Mouse (Mus musculus): Measurements from ENCODE around the gene Pip4p1. TPM values are rescaled to one million over a fixed set of nuclear protein-coding genes. Genes with fewer than 3 reads are reported as not detected.

Pip4p1 gene
- polyA plus RNA-seq (2014; fragmentation: Illumina TruSeq; extraction: RNeasy Lipid Tissue Mini Kit (QIAGEN cat#74804); ENCODE audit: low read depth, low replicate concordance): 27.1 TPM

DNA sequence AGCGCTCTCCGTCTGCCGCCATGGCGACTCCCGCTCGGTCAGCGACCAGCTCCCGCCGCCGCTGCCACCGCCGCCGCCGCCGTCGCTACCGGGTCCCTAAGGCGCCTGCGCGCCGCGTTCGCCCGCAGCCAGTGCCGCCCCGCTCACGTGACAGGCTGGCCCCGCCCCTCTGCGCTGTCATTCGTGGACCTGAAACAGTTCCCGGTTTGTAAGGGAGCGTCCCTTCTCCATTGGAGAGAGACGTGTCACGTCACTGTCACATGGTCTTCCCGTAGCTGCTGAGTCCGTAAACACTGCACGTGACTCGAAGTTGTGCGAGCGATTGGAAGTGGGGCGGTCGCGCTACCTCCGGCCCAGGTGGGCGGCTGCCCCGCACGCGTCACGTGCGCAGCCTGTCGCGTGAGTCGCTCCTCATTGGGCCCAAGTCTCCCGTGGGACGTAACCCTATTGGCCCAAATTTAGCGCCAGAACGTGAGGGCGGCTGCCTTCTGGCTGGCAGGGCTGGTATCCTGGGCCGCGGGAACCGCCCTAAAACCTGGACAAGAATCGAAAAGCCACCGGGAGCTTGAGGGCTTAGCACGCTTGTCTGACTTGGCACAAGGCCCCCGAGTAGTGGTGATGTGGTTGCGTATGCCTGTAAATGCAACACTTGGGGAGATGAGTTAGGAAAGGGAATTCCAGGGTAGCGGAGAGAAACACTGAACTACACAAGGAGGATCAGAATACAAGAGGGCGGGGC lies at the start of gene Pip4p1, which contains the start of gene Pnp:
Gene Pip4p1, minus strand, starts transcription at position 103 of the 739 bp plus-strand sequence.
Gene Pnp, plus strand, starts transcription at position 329 of the 739 bp plus-strand sequence.

DNA sequence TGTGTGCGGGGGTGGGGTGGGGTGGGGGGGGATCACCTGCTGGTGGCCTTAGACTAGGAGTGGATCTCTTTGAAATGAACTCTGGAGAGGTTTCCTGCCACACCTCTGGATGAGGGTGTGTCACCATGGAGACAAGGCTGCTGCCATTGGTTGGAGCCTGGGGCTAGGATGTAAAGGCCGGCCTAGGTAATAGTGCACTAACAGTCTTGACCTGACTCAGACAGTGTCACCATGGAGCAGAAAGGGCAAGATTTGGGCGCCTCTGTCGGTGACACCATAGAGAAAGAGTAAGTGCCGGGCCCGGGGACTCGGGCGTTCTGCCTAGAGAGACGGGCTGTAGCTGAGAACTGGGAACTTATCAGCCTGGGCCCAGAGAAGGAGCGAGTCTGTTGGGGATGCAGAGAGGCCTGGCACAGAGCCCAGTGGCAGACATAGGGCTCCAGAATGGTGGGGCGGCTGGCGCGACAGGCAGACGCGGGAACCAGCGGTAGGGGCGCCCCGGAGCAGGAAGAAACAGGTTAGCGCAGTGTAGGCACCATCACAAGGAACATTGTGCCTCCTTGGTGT lies 25.4 kb upstream of the Pip4p1 start, which contains the start of gene Pnp2:
Gene Pnp2, plus strand, starts transcription at position 51 of the 567 bp plus-strand sequence.

DNA sequence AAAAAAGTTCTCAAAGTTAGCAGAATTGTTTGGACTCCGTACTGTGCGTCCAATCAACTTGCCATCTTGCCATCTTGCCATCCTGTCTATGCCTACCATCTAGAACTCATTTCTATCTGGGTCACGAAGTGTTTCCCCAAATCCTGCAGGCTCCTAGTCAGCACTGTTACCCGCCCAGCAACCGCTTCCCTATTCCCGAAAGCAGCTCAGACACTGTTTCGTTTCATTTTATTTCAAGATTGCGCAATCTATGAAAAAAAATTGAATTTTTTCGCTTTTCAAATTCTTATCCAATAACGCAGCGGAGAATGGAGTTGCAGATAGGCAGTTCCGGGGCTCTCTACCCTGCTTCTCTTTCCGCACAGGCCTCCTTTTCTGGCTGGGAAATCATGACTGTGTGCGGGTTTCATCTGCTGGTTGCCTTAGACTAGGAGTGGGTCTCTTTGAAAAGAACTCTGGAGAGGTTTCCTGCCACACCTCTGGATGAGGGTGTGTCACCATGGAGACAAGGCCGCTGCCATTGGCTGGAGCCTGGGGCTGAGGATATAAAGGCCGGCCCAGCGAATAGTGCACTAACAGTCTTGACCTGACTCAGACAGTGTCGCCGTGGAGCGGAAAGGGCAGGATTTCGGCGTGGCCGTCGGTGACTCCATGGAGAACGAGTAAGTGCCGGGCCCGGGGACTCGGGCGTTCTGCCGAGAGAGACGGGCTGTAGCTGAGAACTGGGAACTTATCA lies 13.4 kb upstream of the Pip4p1 start, which contains the start of gene Gm49342:
Gene Gm49342, plus strand, starts transcription at position 586 of the 736 bp plus-strand sequence.

GRCm38 (mm10) chr14:50924281-50925064 lies 6.2 kb downstream of the Pip4p1 start, which contains the start of the genes Osgep and Apex1:
TSS of gene Osgep (minus strand) at chr14:50924893.
TSS of gene Apex1 (plus strand) at chr14:50924968.

DNA sequence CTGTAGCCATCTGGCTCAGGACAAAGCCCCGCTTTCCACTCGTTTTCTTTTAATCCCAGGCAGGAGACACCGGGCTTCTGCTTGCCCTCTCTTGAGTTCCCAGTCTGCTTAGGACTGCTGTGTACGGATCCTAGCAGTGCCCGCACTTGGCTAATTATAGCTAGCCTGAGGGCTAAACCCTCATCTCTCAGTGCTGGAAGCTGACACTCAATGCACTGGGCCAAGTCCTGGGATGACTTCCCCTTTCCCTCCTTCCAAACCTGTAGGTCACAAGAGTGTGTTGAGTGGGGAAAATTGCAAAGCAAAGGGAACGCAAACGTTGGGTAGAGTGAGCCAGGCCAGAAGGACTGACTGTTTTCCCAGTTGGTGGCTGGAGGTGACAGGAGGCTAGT lies 33.3 kb downstream of the Pip4p1 start, which contains the start of gene Klhl33:
Gene Klhl33, minus strand, starts transcription at position 134 of the 392 bp plus-strand sequence.

Other genes with a start within 250 kb of the Pip4p1 start
- gene Olfr747, start 237.7 kb downstream of the Pip4p1 start, polyA plus RNA-seq (2014; fragmentation: Illumina TruSeq; extraction: RNeasy Lipid Tissue Mini Kit (QIAGEN cat#74804); ENCODE audit: low read depth, low replicate concordance): not detected
- not detected for gene Olfr748, start 223.5 kb downstream of the Pip4p1 start, polyA plus RNA-seq (2014; fragmentation: Illumina TruSeq; extraction: RNeasy Lipid Tissue Mini Kit (QIAGEN cat#74804); ENCODE audit: low read depth, low replicate concordance)
- not detected for gene Olfr749, start 185.8 kb downstream of the Pip4p1 start, polyA plus RNA-seq (2014; fragmentation: Illumina TruSeq; extraction: RNeasy Lipid Tissue Mini Kit (QIAGEN cat#74804); ENCODE audit: low read depth, low replicate concordance)
- gene Ttc5, start 145.3 kb downstream of the Pip4p1 start, polyA plus RNA-seq (2014; fragmentation: Illumina TruSeq; extraction: RNeasy Lipid Tissue Mini Kit (QIAGEN cat#74804); ENCODE audit: low read depth, low replicate concordance): 14.7 TPM
- gene Ccnb1ip1, start 123.1 kb downstream of the Pip4p1 start, polyA plus RNA-seq (2014; fragmentation: Illumina TruSeq; extraction: RNeasy Lipid Tissue Mini Kit (QIAGEN cat#74804); ENCODE audit: low read depth, low replicate concordance): not detected
- 27.9 TPM for gene Parp2, start 123.0 kb downstream of the Pip4p1 start, polyA plus RNA-seq (2014; fragmentation: Illumina TruSeq; extraction: RNeasy Lipid Tissue Mini Kit (QIAGEN cat#74804); ENCODE audit: low read depth, low replicate concordance)
- 11.9 TPM for gene Tep1, start 60.3 kb downstream of the Pip4p1 start, polyA plus RNA-seq (2014; fragmentation: Illumina TruSeq; extraction: RNeasy Lipid Tissue Mini Kit (QIAGEN cat#74804); ENCODE audit: low read depth, low replicate concordance)
- 25.9 TPM for gene Klhl33, start 33.3 kb downstream of the Pip4p1 start, polyA plus RNA-seq (2014; fragmentation: Illumina TruSeq; extraction: RNeasy Lipid Tissue Mini Kit (QIAGEN cat#74804); ENCODE audit: low read depth, low replicate concordance)
- 91.8 TPM for gene Osgep, start 6.0 kb downstream of the Pip4p1 start, polyA plus RNA-seq (2014; fragmentation: Illumina TruSeq; extraction: RNeasy Lipid Tissue Mini Kit (QIAGEN cat#74804); ENCODE audit: low read depth, low replicate concordance)
- 31.2 TPM for gene Apex1, start 5.9 kb downstream of the Pip4p1 start, polyA plus RNA-seq (2014; fragmentation: Illumina TruSeq; extraction: RNeasy Lipid Tissue Mini Kit (QIAGEN cat#74804); ENCODE audit: low read depth, low replicate concordance)
- gene Pnp, start 226 bp upstream of the Pip4p1 start, polyA plus RNA-seq (2014; fragmentation: Illumina TruSeq; extraction: RNeasy Lipid Tissue Mini Kit (QIAGEN cat#74804); ENCODE audit: low read depth, low replicate concordance): 19.7 TPM
- gene Gm49342, start 13.7 kb upstream of the Pip4p1 start, polyA plus RNA-seq (2014; fragmentation: Illumina TruSeq; extraction: RNeasy Lipid Tissue Mini Kit (QIAGEN cat#74804); ENCODE audit: low read depth, low replicate concordance): 15.3 TPM
- gene Pnp2, start 25.1 kb upstream of the Pip4p1 start, polyA plus RNA-seq (2014; fragmentation: Illumina TruSeq; extraction: RNeasy Lipid Tissue Mini Kit (QIAGEN cat#74804); ENCODE audit: low read depth, low replicate concordance): 0.60 TPM
- 0.73 TPM for gene Rnase10, start 76.9 kb upstream of the Pip4p1 start, polyA plus RNA-seq (2014; fragmentation: Illumina TruSeq; extraction: RNeasy Lipid Tissue Mini Kit (QIAGEN cat#74804); ENCODE audit: low read depth, low replicate concordance)
- not detected for gene Rnase9, start 111.0 kb upstream of the Pip4p1 start, polyA plus RNA-seq (2014; fragmentation: Illumina TruSeq; extraction: RNeasy Lipid Tissue Mini Kit (QIAGEN cat#74804); ENCODE audit: low read depth, low replicate concordance)
- gene Rnase11, start 119.3 kb upstream of the Pip4p1 start, polyA plus RNA-seq (2014; fragmentation: Illumina TruSeq; extraction: RNeasy Lipid Tissue Mini Kit (QIAGEN cat#74804); ENCODE audit: low read depth, low replicate concordance): not detected
- gene Rnase12, start 126.8 kb upstream of the Pip4p1 start, polyA plus RNA-seq (2014; fragmentation: Illumina TruSeq; extraction: RNeasy Lipid Tissue Mini Kit (QIAGEN cat#74804); ENCODE audit: low read depth, low replicate concordance): not detected
- not detected for gene Olfr750, start 143.6 kb upstream of the Pip4p1 start, polyA plus RNA-seq (2014; fragmentation: Illumina TruSeq; extraction: RNeasy Lipid Tissue Mini Kit (QIAGEN cat#74804); ENCODE audit: low read depth, low replicate concordance)
- 92.6 TPM for gene Rnase4, start 160.2 kb upstream of the Pip4p1 start, polyA plus RNA-seq (2014; fragmentation: Illumina TruSeq; extraction: RNeasy Lipid Tissue Mini Kit (QIAGEN cat#74804); ENCODE audit: low read depth, low replicate concordance)
- 10.6 TPM for gene Ang, start 160.3 kb upstream of the Pip4p1 start, polyA plus RNA-seq (2014; fragmentation: Illumina TruSeq; extraction: RNeasy Lipid Tissue Mini Kit (QIAGEN cat#74804); ENCODE audit: low read depth, low replicate concordance)
- gene Eddm3b, start 183.6 kb upstream of the Pip4p1 start, polyA plus RNA-seq (2014; fragmentation: Illumina TruSeq; extraction: RNeasy Lipid Tissue Mini Kit (QIAGEN cat#74804); ENCODE audit: low read depth, low replicate concordance): not detected
- gene Rnase6, start 193.1 kb upstream of the Pip4p1 start, polyA plus RNA-seq (2014; fragmentation: Illumina TruSeq; extraction: RNeasy Lipid Tissue Mini Kit (QIAGEN cat#74804); ENCODE audit: low read depth, low replicate concordance): not detected
- gene Rnase1, start 215.9 kb upstream of the Pip4p1 start, polyA plus RNA-seq (2014; fragmentation: Illumina TruSeq; extraction: RNeasy Lipid Tissue Mini Kit (QIAGEN cat#74804); ENCODE audit: low read depth, low replicate concordance): 0.84 TPM
- not detected for gene Rnase2b, start 231.4 kb upstream of the Pip4p1 start, polyA plus RNA-seq (2014; fragmentation: Illumina TruSeq; extraction: RNeasy Lipid Tissue Mini Kit (QIAGEN cat#74804); ENCODE audit: low read depth, low replicate concordance)

All from heart, adult 10 weeks (tissue).